Mouse (Mus musculus): ENCODE results near the gene Eaf2. TPM values are rescaled to one million over a fixed set of nuclear protein-coding genes. Genes with fewer than 3 reads are reported as not detected.

Gene Eaf2
- total and polyA plus RNA-seq, 3 experiments, result 0.27 to 0.68 TPM; not detected in 1

DNA sequence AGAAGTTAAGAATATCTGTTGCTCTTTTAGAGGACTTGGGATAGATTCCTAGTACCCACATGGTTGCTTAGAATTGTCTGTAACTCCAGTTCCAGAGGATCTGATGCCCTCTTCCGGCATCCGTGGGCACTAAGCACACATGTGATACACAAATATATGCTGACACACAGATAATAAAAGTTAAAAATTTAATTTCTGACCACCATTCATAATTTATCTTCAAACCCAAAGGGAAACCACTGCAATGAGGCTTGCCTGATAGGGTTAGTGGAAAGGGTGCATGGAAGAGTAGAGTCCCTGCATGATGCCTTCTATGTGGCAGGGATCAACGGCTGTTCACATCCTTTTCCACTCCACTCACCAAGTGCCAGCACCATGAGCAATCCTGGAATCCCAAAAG lies 103.1 kb downstream of the Eaf2 start:
- Histone ChIP-seq H3K36me3 (ENCODE audit: control insufficient read depth in 1 of 2, insufficient read depth in 2 of 2, low read length in 2 of 2) (no peaks in the 10 kb centered on the region), H3K9ac (ENCODE audit: control insufficient read depth, low read depth, low read length, poor library complexity, severe bottlenecking) (no peak overlapping the region), H3K4me3 (ENCODE audit: control insufficient read depth in 1 of 2, insufficient read depth in 1 of 2, low read depth in 2 of 2, low read length in 2 of 2) (no peak overlapping the region), H3K27me3 (ENCODE audit: control insufficient read depth in 1 of 2, insufficient read depth in 2 of 2, low read length in 2 of 2) (peaks cover 0 to 5% of the 10 kb centered on the region in 2 experiments; a peak in 2 of 4 replicates), H3K9me3 (replicated peaks; ENCODE audit: insufficient read depth, low read length) (no peaks in the 10 kb centered on the region), H3K4me1 (ENCODE audit: control insufficient read depth in 1 of 2, insufficient read depth in 2 of 2, low read length in 2 of 2) (no peaks in the 10 kb centered on the region), H3K79me2 (ENCODE audit: control insufficient read depth, insufficient read depth, low read length, poor library complexity) (no peaks in the 10 kb centered on the region), H3K27ac (ENCODE audit: control insufficient read depth, low read depth, low read length) (no peak overlapping the region)
- DNase-seq (ENCODE audit: low read depth, low spot score), result no peak
- TF ChIP-seq ETS1 (IDR thresholded peaks at IDR 0.05; ENCODE audit: low read depth, low read length) (no peak), NRF1 (IDR thresholded peaks at IDR 0.05; ENCODE audit: insufficient read depth, low read depth, low read length, poor library complexity, severe bottlenecking) (no peak), RCOR1 (IDR thresholded peaks at IDR 0.05; ENCODE audit: low read depth, low read length) (no peak), KAT2A (conservative IDR thresholded peaks at IDR 0.05; ENCODE audit: low read depth, low read length) (no peak), GABPA (IDR thresholded peaks at IDR 0.05; ENCODE audit: low read depth, low read length) (no peak), MAZ (IDR thresholded peaks at IDR 0.05; ENCODE audit: low read depth, low read length) (no peak)

DNA sequence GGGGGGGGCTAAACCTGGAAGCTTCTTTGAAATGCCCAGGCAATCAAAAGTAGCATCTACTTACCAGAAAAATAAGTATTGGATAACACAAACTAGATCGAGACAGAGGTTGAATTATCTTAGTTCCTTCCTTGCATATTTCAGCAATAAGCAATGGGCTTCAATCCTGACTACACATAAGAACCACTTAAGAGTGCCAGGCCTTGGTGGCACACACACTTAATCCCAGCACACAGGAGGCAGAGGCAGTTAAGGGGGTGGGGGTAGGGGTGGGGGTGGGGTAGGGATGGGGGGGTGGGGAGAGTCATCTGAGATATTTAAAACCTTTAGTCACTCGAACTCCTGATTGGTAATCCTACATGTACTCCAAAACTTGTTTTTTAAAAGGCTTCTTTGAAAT lies 103.6 kb downstream of the Eaf2 start:
- TF ChIP-seq MAX (IDR thresholded peaks at IDR 0.05; ENCODE audit: low read length), result no peak
- no peak for TF ChIP-seq JUND (IDR thresholded peaks at IDR 0.05; ENCODE audit: low read depth, low read length)
- no peak for TF ChIP-seq BHLHE40 (IDR thresholded peaks at IDR 0.05; ENCODE audit: borderline replicate concordance, low read depth, low read length)
- no peak for TF ChIP-seq ZC3H11A (IDR thresholded peaks at IDR 0.05; ENCODE audit: low read depth, low read length)
- TF ChIP-seq ZNF384 (IDR thresholded peaks at IDR 0.05; ENCODE audit: low read depth, low read length), result no peak
- TF ChIP-seq ETS1 (IDR thresholded peaks at IDR 0.05; ENCODE audit: low read depth, low read length), result no peak
- TF ChIP-seq CTCF (IDR thresholded peaks at IDR 0.05 in 2 of 3, conservative IDR thresholded peaks at IDR 0.05 in 1 of 3; ENCODE audit: control insufficient read depth in 1 of 3, insufficient read depth in 1 of 3, low read depth in 2 of 3, low read length in 3 of 3, poor library complexity in 1 of 3, severe bottlenecking in 1 of 3), result no peak
- DNase-seq (ENCODE audit: low read depth, low spot score), result no peak
- Histone ChIP-seq H3K27ac (ENCODE audit: control insufficient read depth, low read depth, low read length) (no peak overlapping the region), H3K79me2 (ENCODE audit: control insufficient read depth, insufficient read depth, low read length, poor library complexity) (no peaks in the 10 kb centered on the region), H3K4me1 (ENCODE audit: control insufficient read depth in 1 of 2, insufficient read depth in 2 of 2, low read length in 2 of 2) (no peaks in the 10 kb centered on the region), H3K9me3 (replicated peaks; ENCODE audit: insufficient read depth, low read length) (no peaks in the 10 kb centered on the region), H3K36me3 (ENCODE audit: control insufficient read depth in 1 of 2, insufficient read depth in 2 of 2, low read length in 2 of 2) (no peaks in the 10 kb centered on the region), H3K4me3 (ENCODE audit: control insufficient read depth in 1 of 2, insufficient read depth in 1 of 2, low read depth in 2 of 2, low read length in 2 of 2) (no peak overlapping the region), H3K9ac (ENCODE audit: control insufficient read depth, low read depth, low read length, poor library complexity, severe bottlenecking) (no peak overlapping the region), H3K27me3 (ENCODE audit: control insufficient read depth in 1 of 2, insufficient read depth in 2 of 2, low read length in 2 of 2) (peaks cover 0 to 5% of the 10 kb centered on the region in 2 experiments; a peak in 2 of 4 replicates)

DNA sequence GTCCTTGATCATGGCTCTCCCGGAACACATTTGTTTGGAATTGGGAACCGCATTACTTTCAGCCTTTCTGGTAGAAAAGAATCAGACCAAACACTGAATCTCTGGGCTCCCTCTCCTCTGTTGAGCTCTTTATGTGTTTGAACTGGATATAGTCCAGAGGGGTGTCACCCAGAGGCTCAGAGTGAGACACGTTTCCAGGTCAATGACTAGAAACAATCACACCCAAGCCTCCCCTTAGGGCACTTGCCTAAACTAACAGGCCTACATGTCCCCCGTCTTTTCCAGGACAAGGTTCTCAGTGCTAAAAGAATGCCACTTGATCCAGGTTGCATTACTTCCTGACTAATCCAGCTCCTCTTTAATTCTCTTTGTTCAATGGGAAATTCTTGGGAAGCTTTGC lies 104.0 kb downstream of the Eaf2 start:
- TF ChIP-seq E2F4 (IDR thresholded peaks at IDR 0.05; ENCODE audit: borderline replicate concordance, low read depth, low read length) (no peak), USF2 (IDR thresholded peaks at IDR 0.05; ENCODE audit: borderline replicate concordance in 1 of 2, insufficient read depth in 1 of 2, low read depth in 1 of 2, low read length in 2 of 2) (no peak), KAT2A (conservative IDR thresholded peaks at IDR 0.05; ENCODE audit: low read depth, low read length) (no peak), UBTF (IDR thresholded peaks at IDR 0.05; ENCODE audit: borderline replicate concordance, insufficient read depth, low read depth, low read length) (no peak), MYC (IDR thresholded peaks at IDR 0.05; ENCODE audit: low read depth, low read length) (no peak)
- H3K9ac ChIP-seq (ENCODE audit: control insufficient read depth, low read depth, low read length, poor library complexity, severe bottlenecking), result no peak overlapping the region
- H3K9me3 ChIP-seq (replicated peaks; ENCODE audit: insufficient read depth, low read length), result no peaks in the 10 kb centered on the region
- peaks cover 0 to 5% of the 10 kb centered on the region in 2 experiments; a peak in 2 of 4 replicates for H3K27me3 ChIP-seq (ENCODE audit: control insufficient read depth in 1 of 2, insufficient read depth in 2 of 2, low read length in 2 of 2)
- no peaks in the 10 kb centered on the region for H3K4me1 ChIP-seq (ENCODE audit: control insufficient read depth in 1 of 2, insufficient read depth in 2 of 2, low read length in 2 of 2)
- H3K36me3 ChIP-seq (ENCODE audit: control insufficient read depth in 1 of 2, insufficient read depth in 2 of 2, low read length in 2 of 2), result no peaks in the 10 kb centered on the region
- DNase-seq (ENCODE audit: low read depth, low spot score), result no peak
- H3K27ac ChIP-seq (ENCODE audit: control insufficient read depth, low read depth, low read length), result no peak overlapping the region
- H3K79me2 ChIP-seq (ENCODE audit: control insufficient read depth, insufficient read depth, low read length, poor library complexity), result no peaks in the 10 kb centered on the region
- H3K4me3 ChIP-seq (ENCODE audit: control insufficient read depth in 1 of 2, insufficient read depth in 1 of 2, low read depth in 2 of 2, low read length in 2 of 2), result no peak overlapping the region
